Mouse (Mus musculus) olfactory bulb, adult 2 months (tissue): Measurements from ENCODE around the gene Fam167b. TPM values are rescaled to one million over a fixed set of nuclear protein-coding genes. Genes with fewer than 3 reads are reported as not detected.

Experiments
- H3K27ac ChIP-seq: fragments of 200-500 bp; 2 replicates; pipeline ENCODE4 v1.5.1; 2012; ENCODE audit warnings: low read depth, low read length; ENCODE audit not compliant: insufficient read depth
- H3K4me1 ChIP-seq: fragments of 200-500 bp; 2 replicates; pipeline ENCODE4 v1.6.1; 2012; ENCODE audit warnings: low read length; ENCODE audit not compliant: control insufficient read depth, insufficient read depth
- H3K4me3 ChIP-seq: fragments of 200-500 bp; 2 replicates; pipeline ENCODE4 v1.5.1; 2012; ENCODE audit warnings: mild to moderate bottlenecking, low read depth, low read length, moderate library complexity; ENCODE audit not compliant: insufficient read depth
- CTCF ChIP-seq: fragments of 200-500 bp; IDR thresholded peaks from 2 replicates; pipeline ENCODE4 v1.5.1; 2012; ENCODE audit warnings: low read depth, mild to moderate bottlenecking, low read length, moderate library complexity; ENCODE audit not compliant: insufficient read depth
- POLR2A ChIP-seq: fragments of 200-500 bp; IDR thresholded peaks from 2 replicates; pipeline ENCODE4 v1.6.1; 2012; ENCODE audit warnings: mild to moderate bottlenecking, low read depth, low read length, moderate library complexity; ENCODE audit not compliant: insufficient read depth
- WGBS: fragments of 180-500 bp; shearing (Covaris S2); methylation state at CpG from one replicate; pipeline ENCODE4 v1.1.7; 2018; 5-methylcytosine and 5-hydroxymethylcytosine counted together
- polyA plus RNA-seq: library from polyadenylated mRNA; stranded (reverse); fragments of >200 nt; gene quantifications from 2 replicates; pipeline ENCODE4 v1.2.4, GENCODE M21; 2012; ENCODE audit warnings: low replicate concordance; ENCODE audit not compliant: missing spikeins, insufficient read depth, insufficient read length

The Fam167b gene
- polyA plus RNA-seq, 1 experiment, result not detected

DNA sequence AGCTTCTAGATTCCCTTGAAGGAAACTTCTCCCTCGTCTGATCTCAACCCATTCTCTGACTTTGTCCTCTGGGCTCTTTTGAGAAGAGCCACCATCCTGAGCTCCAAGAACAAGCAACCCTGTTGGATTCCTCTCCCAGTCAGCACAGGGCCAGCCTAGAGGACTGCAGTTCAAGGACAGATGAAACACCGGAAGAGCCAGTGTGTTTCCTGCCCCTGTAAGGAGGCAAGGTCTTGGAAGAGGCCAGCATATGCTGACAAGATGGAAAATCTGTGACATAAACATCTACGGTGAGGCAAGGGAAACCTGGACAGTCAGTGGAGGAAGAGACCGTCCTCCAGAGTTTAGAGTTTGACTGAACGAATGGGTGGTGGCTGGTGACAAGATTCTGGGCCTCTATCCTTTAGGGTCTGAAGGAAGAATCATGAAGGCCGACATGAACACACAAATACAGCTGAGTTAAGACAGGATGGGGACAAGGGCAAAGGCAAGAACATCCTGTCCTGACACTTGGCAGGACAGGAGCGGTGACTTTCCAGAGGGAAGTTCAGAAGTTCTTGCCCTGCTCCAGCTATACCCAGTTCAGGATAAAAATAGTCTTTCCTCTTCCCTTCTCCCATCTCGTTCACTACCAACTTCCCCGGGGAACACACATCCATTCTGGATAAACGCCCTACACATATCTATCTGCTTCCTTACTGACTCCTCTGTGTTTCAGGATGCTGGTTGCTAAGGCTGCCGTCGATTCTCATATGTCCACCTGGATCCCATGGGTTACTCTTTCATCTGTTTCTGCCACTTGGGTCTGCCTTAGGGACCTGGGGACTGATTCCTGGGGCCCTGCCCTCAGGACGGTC lies 5.9 kb downstream of the Fam167b start:
- 82% methylated on average over 13 of the region's 13 CpGs for WGBS
- no peak overlapping the region for H3K27ac ChIP-seq
- peaks cover 3% of the 10 kb centered on the region; the same call in 1 of the 2 replicates for H3K4me1 ChIP-seq
- H3K4me3 ChIP-seq, result no peak overlapping the region
- TF ChIP-seq POLR2A (no peak), CTCF (no peak)

DNA sequence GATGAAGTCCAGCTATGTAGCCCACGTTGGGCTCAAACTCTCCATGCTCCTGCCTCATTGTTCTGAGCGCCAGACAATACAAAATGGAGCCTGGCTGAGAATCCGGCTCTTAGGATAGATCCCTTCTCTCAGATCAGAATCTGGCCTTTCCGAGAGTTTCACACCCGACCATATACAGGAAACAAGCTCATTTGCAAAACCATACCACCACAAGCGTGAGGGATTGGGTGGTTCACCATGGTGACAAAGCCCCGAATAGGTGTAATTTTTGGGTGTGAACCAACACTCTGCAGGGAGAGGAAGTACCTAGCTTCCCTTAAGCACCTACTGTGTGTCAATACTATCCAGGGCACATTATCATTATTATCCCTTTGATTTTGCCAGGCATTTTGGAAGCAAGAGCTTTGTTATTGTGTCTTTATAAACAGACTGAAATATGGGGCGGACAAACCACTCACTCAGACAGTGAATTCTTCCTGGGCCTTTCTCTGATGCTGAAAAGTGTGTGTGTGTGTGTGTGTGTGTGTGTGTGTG lies 6.7 kb downstream of the Fam167b start:
- WGBS, result 75% methylated on average over 8 of the region's 8 CpGs
- no peaks in the 10 kb centered on the region for H3K4me1 ChIP-seq

DNA sequence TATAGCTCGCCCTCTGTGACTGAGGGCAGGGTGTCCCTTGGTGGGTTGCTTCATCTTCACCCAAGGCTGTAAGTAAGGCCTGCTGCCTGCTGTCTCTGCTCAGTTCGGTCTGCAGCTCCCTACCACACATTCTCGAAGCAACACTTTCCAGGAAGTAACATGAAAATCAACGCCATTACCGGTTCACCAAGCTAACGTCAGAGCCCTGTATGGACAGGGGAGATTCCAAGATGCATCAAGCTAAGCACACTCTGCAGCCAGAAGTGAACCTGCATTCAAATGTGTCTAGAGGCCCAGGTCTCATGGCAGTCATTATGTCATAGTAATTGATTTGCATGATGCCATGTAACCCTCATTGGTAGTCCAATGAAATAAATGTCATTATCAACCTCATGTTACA lies 8.3 kb downstream of the Fam167b start:
- Histone ChIP-seq H3K4me1 (no peaks in the 10 kb centered on the region), H3K27ac (no peak overlapping the region), H3K4me3 (no peak overlapping the region)
- TF ChIP-seq CTCF (no peak), POLR2A (no peak)
- 85% methylated on average over 6 of the region's 6 CpGs for WGBS

More for the DNA sequence above, 6.7 kb downstream of the Fam167b start:
- no peak for TF ChIP-seq CTCF
- Histone ChIP-seq H3K4me3 (no peak overlapping the region), H3K27ac (no peak overlapping the region)

DNA sequence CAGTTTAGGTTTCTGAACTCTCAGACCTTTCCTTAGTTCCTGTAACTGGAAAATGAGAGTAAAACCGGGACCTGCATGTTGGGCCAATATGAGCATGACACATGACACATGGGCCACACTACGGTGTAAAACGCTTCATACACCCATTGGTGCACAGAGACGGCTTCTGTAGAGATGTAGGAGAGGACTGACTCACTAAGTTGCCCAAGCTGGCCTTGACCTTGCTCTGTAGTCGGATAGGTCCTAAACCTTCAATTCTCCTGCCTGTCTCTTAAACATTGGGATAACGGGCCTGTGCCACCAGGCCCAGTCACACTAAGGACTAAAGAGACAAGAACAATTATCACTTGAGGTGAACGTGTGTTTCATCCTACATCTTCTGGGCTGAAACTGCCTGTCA lies 10.0 kb downstream of the Fam167b start:
- WGBS, result 92% methylated on average over 7 of the region's 7 CpGs
- no peak for TF ChIP-seq CTCF
- no peaks in the 10 kb centered on the region for H3K4me1 ChIP-seq
- H3K27ac ChIP-seq, result no peak overlapping the region
- H3K4me3 ChIP-seq, result no peak overlapping the region

DNA sequence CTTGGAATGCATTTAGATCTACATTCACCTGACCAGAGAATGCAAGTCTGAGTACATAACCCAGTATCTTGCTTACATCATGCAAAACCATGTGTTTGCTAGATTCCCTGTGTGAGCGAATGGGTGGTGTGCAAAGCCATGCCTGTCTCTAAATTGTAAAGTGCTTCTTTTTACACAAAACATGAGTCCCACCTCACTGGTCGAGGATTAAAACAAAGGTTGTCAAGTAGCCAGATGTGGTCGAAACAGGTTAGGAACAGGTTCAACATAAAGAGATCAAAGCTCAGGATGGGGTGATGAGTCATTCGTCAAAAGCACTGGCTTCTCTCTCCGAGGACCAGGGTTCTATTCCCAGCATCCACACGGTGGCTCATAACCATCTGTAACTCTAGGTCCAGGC lies 13.2 kb downstream of the Fam167b start:
- Histone ChIP-seq H3K4me1 (no peaks in the 10 kb centered on the region), H3K27ac (no peak overlapping the region), H3K4me3 (no peak overlapping the region)
- TF ChIP-seq POLR2A, result no peak
- TF ChIP-seq CTCF, result no peak
- WGBS, result 84% methylated on average over 6 of the region's 6 CpGs

DNA sequence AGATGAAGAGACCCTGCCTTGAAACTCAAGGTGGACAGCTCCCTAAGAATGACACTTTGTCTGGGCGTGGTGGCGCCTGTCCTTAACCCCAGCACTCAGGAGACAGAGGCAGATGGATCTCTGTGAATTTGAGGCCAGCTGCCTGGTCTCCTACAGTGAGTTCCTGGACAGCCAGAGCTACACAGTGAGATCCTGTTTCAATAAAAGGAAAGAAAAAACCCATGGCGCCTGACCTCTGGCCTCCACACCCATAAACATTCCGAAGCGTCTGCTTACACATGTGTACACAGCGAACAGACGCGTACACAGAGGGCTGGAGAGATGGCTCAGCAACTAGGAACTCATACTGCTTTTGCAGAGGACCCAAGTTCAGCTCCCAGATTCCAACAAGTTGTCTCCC lies 14.6 kb downstream of the Fam167b start:
- H3K4me3 ChIP-seq, result no peak overlapping the region
- 85% methylated on average over 8 of the region's 8 CpGs for WGBS
- H3K27ac ChIP-seq, result no peak overlapping the region
- no peaks in the 10 kb centered on the region for H3K4me1 ChIP-seq
- TF ChIP-seq CTCF (no peak), POLR2A (no peak)

DNA sequence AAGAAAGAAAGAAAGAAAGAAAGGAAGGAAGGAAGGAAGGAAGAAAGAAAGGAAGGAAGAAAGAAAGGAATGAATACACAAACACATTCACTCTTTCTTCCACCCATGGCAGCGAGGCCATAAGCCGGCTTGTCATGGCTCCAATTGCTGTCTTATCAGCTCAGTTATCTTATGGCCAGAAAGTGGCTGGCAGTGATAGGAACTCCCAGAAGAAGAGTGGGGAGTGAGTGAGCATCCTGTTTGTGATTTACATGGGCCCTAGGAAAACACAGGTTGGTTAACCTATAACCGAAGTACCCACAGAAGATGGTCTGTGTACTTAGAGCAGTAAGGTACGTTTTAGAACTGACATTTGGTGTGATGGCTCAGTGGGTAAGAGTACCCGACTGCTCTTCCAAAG lies 17.2 kb downstream of the Fam167b start:
- Histone ChIP-seq H3K27ac (no peak overlapping the region), H3K4me1 (peaks cover 3% of the 10 kb centered on the region; the same call in 1 of the 2 replicates), H3K4me3 (no peak overlapping the region)
- 94% methylated on average over 5 of the region's 5 CpGs for WGBS
- TF ChIP-seq CTCF (no peak), POLR2A (no peak)

DNA sequence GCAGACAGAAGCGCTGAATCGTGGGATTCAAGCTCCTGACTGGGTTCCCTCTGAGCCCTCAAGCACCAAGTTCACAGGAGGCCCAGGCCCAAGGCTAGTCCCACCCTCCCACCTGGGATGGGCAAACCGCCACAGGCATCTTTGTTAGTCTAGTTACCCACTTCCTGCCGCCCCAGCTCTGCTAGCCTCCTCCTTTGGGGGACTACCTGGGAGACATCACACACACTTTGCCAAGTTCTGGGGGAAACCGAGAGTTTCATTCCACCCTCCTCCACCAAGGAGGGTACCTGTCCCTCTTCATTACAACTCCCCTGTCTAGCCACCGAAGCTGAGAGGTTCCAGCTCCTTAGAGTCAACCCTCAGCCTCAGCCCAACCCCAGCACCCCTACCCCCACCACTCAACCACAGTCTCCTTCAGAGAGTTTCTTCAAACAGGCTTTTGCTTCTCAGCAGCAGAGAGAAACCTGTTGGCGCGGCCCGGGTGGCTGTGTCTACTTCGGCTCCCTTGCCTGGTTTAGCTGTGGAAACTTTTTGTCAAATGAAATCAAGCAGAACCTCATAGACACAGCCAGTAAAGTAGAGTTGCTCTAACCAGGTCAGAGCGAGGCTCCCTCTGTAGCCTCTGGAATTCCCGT lies 19.9 kb downstream of the Fam167b start:
- no peak overlapping the region for H3K27ac ChIP-seq
- TF ChIP-seq POLR2A (no peak), CTCF (no peak)
- H3K4me3 ChIP-seq, result no peak overlapping the region
- WGBS, result 91% methylated on average over 12 of the region's 12 CpGs
- H3K4me1 ChIP-seq, result peaks cover 10% of the 10 kb centered on the region

DNA sequence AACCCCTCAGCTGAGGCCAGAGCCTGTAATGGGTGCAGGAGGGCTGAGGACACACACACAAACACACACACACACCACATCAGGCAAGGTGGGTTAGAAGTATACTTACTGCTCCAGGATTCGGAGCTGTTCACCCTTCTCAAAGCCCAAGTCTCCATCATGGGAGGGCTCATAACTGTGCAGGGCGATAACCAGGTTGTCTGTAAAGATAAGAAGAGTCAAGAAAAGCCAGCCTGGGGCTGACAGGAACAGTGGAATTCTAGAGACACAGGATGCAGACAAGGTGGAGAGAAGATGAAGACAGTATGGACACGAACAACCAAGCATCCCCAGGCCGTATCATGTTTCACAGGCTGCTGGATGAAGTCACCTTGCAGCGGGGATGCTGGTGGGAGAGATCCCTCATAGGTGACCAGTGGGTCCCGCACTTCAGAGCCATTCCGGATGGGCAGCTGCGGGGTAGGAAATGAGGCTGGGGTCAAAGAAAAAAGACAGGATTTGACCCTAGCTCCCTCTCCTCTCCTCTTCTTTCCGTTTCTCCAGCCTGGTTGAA lies 21.0 kb downstream of the Fam167b start:
- H3K4me3 ChIP-seq, result no peak overlapping the region
- 94% methylated on average over 9 of the region's 9 CpGs for WGBS
- TF ChIP-seq POLR2A, result no peak
- TF ChIP-seq CTCF, result no peak
- H3K27ac ChIP-seq, result no peak overlapping the region
- peaks cover 10% of the 10 kb centered on the region for H3K4me1 ChIP-seq
